Mouse (Mus musculus) embryonic facial prominence, embryonic 15.5 days (tissue): Measurements from ENCODE around the gene Gm49425. TPM values are rescaled to one million over a fixed set of nuclear protein-coding genes. Genes with fewer than 3 reads are reported as not detected.

Source experiments
- ATAC-seq: fragments of 200-750 bp; cut with Nextera tagmentation; 2 replicates; pipeline ENCODE4 v1.8.0; 2017; ENCODE audit warnings: low read depth, moderate TSS enrichment; ENCODE audit not compliant: insufficient number of reproducible peaks, low FRiP score, low TSS enrichment
- H3K27ac ChIP-seq: fragments of 300-500 bp; sonication (generic); replicated peaks from 2 replicates; pipeline ENCODE4 v1.5.1; 2015; ENCODE audit warnings: mild to moderate bottlenecking, inconsistent platforms
- H3K27me3 ChIP-seq: fragments of 300-500 bp; sonication (generic); 2 replicates; pipeline ENCODE4 v1.6.1; 2015; ENCODE audit warnings: inconsistent platforms
- H3K36me3 ChIP-seq: fragments of 300-500 bp; sonication (generic); 2 replicates; pipeline ENCODE4 v1.6.1; 2015; ENCODE audit warnings: mild to moderate bottlenecking, inconsistent platforms
- H3K4me1 ChIP-seq: fragments of 300-500 bp; sonication (generic); 2 replicates; pipeline ENCODE4 v1.6.1; 2015; ENCODE audit warnings: inconsistent platforms
- H3K4me2 ChIP-seq: fragments of 300-500 bp; sonication (generic); replicated peaks from 2 replicates; pipeline ENCODE4 v1.6.1; 2015; ENCODE audit warnings: mild to moderate bottlenecking, inconsistent platforms
- H3K4me3 ChIP-seq: fragments of 300-500 bp; sonication (generic); replicated peaks from 2 replicates; pipeline ENCODE4 v1.5.1; 2015; ENCODE audit warnings: mild to moderate bottlenecking, inconsistent platforms
- H3K9ac ChIP-seq: fragments of 300-500 bp; sonication (generic); 2 replicates; pipeline ENCODE4 v1.6.1; 2015; ENCODE audit warnings: inconsistent platforms
- H3K9me3 ChIP-seq: fragments of 300-500 bp; sonication (generic); replicated peaks from 2 replicates; pipeline ENCODE4 v1.6.1; 2016; ENCODE audit warnings: inconsistent platforms
- WGBS: fragments of 180-500 bp; shearing (Covaris S2); methylation state at CpG from one replicate; pipeline ENCODE4 v1.1.7; 2015; 5-methylcytosine and 5-hydroxymethylcytosine counted together
- polyA plus RNA-seq: library from polyadenylated mRNA; unstranded; fragments of >200 nt; fragmentation: Nextera tagmentation; extraction: Ambion mirVana; gene quantifications from 2 replicates; pipeline ENCODE4 v1.2.1, GENCODE M21; 2015

Gm49425 gene
- polyA plus RNA-seq, 1 experiment from 2014 or later: 8.5 TPM

DNA sequence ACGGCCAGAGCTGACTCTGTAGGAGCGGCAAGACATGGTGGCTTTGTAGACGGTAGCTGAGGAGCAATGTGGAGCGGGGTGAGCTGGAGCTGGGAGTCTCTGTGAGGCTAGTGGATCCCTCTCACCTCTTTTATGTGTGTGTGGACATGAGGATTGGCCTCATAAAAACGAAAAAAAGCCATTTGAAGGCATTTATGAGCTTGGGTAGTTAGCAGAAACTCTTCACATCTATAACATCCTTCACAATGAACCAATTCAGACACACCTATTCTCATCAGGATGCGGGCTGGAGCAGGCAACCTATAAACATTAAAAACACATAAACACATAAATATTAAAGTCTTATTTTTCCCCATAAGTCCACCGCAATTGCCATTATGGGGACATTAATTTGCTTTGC is 15.7 kb upstream of the Gm49425 start, which contains the start of gene Krt84:
Gene Krt84 (minus strand): TSS at position 101 of the 400 bp plus-strand sequence.
- no peak for ATAC-seq
- H3K9ac ChIP-seq: no peak within 1 kb of the TSS
- H3K36me3 ChIP-seq: no peaks in the 10 kb centered on the region
- H3K4me1 ChIP-seq: peaks cover 10% of the 10 kb centered on the region
- H3K4me3 ChIP-seq: no peak within 1 kb of the TSS
- 83% methylated on average over 7 of the region's 7 CpGs for WGBS
- H3K27ac ChIP-seq: no peak within 1 kb of the TSS
- H3K4me2 ChIP-seq: no peak within 1 kb of the TSS
- no peaks in the 10 kb centered on the region for H3K9me3 ChIP-seq
- no peaks in the 10 kb centered on the region for H3K27me3 ChIP-seq

GRCm38 (mm10) chr15:101522556-101523232 is 5.6 kb upstream of the Gm49425 start:
- no peak overlapping the region for H3K4me3 ChIP-seq
- no peak overlapping the region for H3K4me2 ChIP-seq
- no peaks in the 10 kb centered on the region for H3K4me1 ChIP-seq
- H3K36me3 ChIP-seq: no peaks in the 10 kb centered on the region
- 55% methylated on average over 4 of the region's 4 CpGs for WGBS
- H3K27ac ChIP-seq: no peak overlapping the region
- no peaks in the 10 kb centered on the region for H3K9me3 ChIP-seq
- ATAC-seq: no peak
- 0 out of 2 replicates have a peak, but pooled peaks cover 2% of the 10 kb centered on the region for H3K27me3 ChIP-seq
- H3K9ac ChIP-seq: no peak overlapping the region

- Histone ChIP-seq H3K4me1 (no peaks in the 10 kb centered on the region), H3K36me3 (no peaks in the 10 kb centered on the region), H3K27ac (no peak overlapping the region), H3K9ac (no peak overlapping the region), H3K4me3 (no peak overlapping the region), H3K9me3 (no peaks in the 10 kb centered on the region), H3K27me3 (0 out of 2 replicates have a peak, but pooled peaks cover 2% of the 10 kb centered on the region), H3K4me2 (no peak overlapping the region)
- ATAC-seq: no peak
- 12% methylated on average over 2 of the region's 2 CpGs for WGBS
Observed at GRCm38 (mm10) chr15:101519792-101520191, 2.7 kb upstream of the Gm49425 start.

DNA sequence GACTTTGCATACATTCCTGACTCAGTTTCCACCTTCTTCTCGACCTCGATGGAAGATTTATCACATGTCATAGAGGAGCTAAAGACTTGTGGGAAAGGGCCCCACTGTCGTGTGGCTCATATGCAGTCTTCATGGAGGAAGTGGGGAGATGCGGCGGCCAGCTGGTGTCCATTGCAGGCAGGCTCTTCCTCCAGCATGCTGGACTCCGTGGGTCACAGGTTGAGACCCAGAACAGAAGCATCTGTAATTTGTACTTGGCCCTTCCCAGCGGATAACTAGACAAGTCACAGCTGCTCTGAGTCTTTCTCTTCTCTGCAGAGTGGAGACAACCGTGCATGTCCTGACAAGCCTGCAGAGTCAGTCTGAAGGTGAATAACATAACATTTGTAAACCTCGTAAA is 8.8 kb downstream of the Gm49425 start:
- 65% methylated on average over 9 of the region's 9 CpGs for WGBS
- H3K9ac ChIP-seq: no peak overlapping the region
- H3K27me3 ChIP-seq: no peaks in the 10 kb centered on the region
- no peak overlapping the region for H3K4me2 ChIP-seq
- H3K9me3 ChIP-seq: no peaks in the 10 kb centered on the region
- no peak overlapping the region for H3K27ac ChIP-seq
- H3K36me3 ChIP-seq: no peaks in the 10 kb centered on the region
- H3K4me3 ChIP-seq: no peak overlapping the region
- no peaks in the 10 kb centered on the region for H3K4me1 ChIP-seq
- ATAC-seq: no peak

- Histone ChIP-seq H3K36me3 (no peaks in the 10 kb centered on the region), H3K4me3 (no peak overlapping the region), H3K4me2 (no peak overlapping the region), H3K9me3 (no peaks in the 10 kb centered on the region), H3K4me1 (no peaks in the 10 kb centered on the region), H3K9ac (no peak overlapping the region), H3K27ac (no peak overlapping the region), H3K27me3 (no peaks in the 10 kb centered on the region)
- 47% methylated on average over 14 of the region's 14 CpGs for WGBS
- no peak for ATAC-seq
Observed at GRCm38 (mm10) chr15:101506896-101507758, 9.9 kb downstream of the Gm49425 start.

DNA sequence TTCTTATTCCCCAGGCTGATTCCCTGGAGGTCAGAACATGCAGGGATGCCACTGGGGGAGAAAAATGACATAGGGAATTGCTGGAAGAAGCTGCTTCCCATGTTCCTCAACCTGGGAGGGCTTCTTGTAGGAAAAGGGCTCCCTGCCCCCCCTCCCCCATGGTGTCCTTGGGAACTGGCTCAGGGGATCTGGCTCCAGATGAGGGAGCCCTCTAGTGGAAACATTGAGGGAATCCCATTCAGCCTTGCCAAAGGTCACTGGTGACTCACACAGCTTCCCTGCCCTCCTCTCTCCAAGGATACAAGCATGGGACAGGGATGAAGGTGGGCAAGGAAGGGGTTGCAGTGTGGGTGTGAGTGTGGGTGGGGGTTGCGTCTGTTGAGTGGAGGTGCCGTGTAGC is 19.9 kb downstream of the Gm49425 start:
- H3K27me3 ChIP-seq: no peaks in the 10 kb centered on the region
- ATAC-seq: no peak
- no peak overlapping the region for H3K4me3 ChIP-seq
- H3K4me2 ChIP-seq: no peak overlapping the region
- no peak overlapping the region for H3K27ac ChIP-seq
- WGBS: 59% methylated on average over 2 of the region's 2 CpGs
- H3K9ac ChIP-seq: no peak overlapping the region
- H3K9me3 ChIP-seq: no peaks in the 10 kb centered on the region
- H3K36me3 ChIP-seq: no peaks in the 10 kb centered on the region
- H3K4me1 ChIP-seq: no peaks in the 10 kb centered on the region

DNA sequence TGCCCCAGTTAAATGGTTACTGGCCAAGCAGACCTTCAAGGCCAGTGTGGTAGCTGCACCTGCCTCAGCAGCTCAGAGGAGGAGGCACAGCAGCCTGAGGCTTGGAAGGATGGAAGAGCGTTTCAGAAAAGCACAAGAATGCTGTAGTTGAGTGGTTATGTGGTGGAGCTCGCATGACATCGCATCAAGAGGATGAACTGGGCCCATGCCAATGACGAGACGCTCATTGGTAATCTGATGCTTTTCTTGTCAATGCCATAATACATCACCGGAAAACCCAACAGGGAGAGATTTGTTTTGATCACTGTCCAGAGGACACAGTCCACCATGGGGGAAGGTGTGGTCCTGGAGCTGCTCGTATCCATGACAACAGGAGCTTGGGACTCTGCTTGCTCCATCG is 21.8 kb downstream of the Gm49425 start:
- ATAC-seq: no peak
- Histone ChIP-seq H3K4me2 (no peak overlapping the region), H3K9me3 (no peaks in the 10 kb centered on the region), H3K27ac (no peak overlapping the region), H3K36me3 (no peaks in the 10 kb centered on the region), H3K27me3 (no peaks in the 10 kb centered on the region), H3K4me3 (no peak overlapping the region), H3K9ac (no peak overlapping the region), H3K4me1 (no peaks in the 10 kb centered on the region)
- WGBS: 59% methylated on average over 8 of the region's 8 CpGs

DNA sequence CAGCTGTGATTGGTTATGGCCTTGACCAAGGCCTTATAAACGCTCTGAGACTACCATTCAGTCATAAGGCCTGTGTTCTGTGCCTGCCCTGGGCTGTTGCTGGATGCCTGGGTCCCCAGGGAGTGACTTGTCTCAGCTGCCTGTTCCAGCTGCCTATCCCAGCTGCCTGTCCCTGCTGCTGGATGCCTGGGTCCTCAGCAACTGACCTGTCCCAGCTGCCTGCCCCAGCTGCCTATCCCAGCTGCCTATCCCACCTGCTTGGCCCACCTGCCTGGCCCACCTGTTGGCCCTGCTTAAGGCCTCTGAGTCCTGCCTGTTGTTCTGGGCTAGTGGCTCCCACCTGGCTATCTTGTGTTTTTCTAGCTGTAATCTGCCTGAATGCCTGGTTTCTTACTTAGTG is 22.9 kb downstream of the Gm49425 start:
- Histone ChIP-seq H3K4me2 (no peak overlapping the region), H3K9me3 (no peaks in the 10 kb centered on the region), H3K36me3 (no peaks in the 10 kb centered on the region), H3K4me1 (no peaks in the 10 kb centered on the region), H3K27ac (no peak overlapping the region), H3K4me3 (no peak overlapping the region), H3K9ac (no peak overlapping the region), H3K27me3 (no peaks in the 10 kb centered on the region)
- 29% methylated on average over 1 of the region's 1 CpGs for WGBS
- ATAC-seq: no peak

DNA sequence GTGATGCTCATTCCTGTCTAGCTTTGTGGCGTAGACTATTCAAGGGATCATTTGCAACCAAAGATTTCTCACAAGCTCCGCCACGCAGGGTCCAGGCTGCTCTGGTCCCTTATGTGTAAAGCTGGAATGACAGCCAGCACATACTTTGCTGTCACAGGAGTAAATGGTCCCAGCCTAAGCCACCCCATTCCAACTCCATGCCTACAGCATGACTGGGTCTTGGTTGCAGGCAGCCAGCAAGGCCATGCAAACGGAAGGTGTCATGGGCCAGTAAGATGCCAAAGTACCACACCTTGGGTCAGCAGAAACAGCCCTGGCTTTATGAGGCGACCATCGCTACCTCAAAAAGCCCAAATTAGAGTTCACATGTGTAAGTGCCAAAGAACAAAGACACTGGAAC is 23.3 kb downstream of the Gm49425 start:
- no peaks in the 10 kb centered on the region for H3K4me1 ChIP-seq
- no peaks in the 10 kb centered on the region for H3K27me3 ChIP-seq
- ATAC-seq: no peak
- H3K9ac ChIP-seq: no peak overlapping the region
- H3K36me3 ChIP-seq: no peaks in the 10 kb centered on the region
- no peak overlapping the region for H3K27ac ChIP-seq
- H3K9me3 ChIP-seq: no peaks in the 10 kb centered on the region
- no peak overlapping the region for H3K4me2 ChIP-seq
- 91% methylated on average over 6 of the region's 6 CpGs for WGBS
- no peak overlapping the region for H3K4me3 ChIP-seq

DNA sequence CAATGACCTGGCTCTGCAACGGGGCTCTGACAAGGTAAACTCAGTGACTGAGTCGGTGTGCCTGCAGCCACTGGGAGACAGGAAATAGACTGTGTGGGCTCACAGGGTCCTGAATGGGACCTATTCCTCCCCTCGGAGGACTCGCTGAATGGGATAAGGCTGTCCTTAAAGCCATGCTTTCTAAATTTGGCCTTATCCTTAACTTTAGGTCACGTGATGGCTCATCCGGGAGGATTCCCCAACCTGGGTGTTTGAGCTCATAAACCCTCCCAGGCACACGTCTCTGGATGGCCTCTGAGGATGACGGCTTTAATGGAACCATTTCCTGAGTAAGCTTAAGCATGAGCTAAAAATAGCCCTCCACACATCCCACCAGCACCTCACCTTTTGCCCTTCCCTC is 24.3 kb downstream of the Gm49425 start:
- Histone ChIP-seq H3K27me3 (no peaks in the 10 kb centered on the region), H3K27ac (no peak overlapping the region), H3K36me3 (no peaks in the 10 kb centered on the region), H3K9me3 (no peaks in the 10 kb centered on the region), H3K4me3 (no peak overlapping the region), H3K4me1 (no peaks in the 10 kb centered on the region), H3K9ac (no peak overlapping the region), H3K4me2 (no peak overlapping the region)
- 48% methylated on average over 8 of the region's 8 CpGs for WGBS
- no peak for ATAC-seq

GRCm38 (mm10) chr15:101491431-101491830 is 25.6 kb downstream of the Gm49425 start, which contains the start of gene Krt83:
Gene Krt83 (minus strand): TSS chr15:101491512.
- 92% methylated on average over 6 of the region's 6 CpGs for WGBS
- H3K9ac ChIP-seq: no peak within 1 kb of the TSS
- no peak within 1 kb of the TSS for H3K4me3 ChIP-seq
- ATAC-seq: no peak
- no peak within 1 kb of the TSS for H3K4me2 ChIP-seq
- H3K27me3 ChIP-seq: no peaks in the 10 kb centered on the region
- no peaks in the 10 kb centered on the region for H3K36me3 ChIP-seq
- H3K4me1 ChIP-seq: no peaks in the 10 kb centered on the region
- H3K9me3 ChIP-seq: no peaks in the 10 kb centered on the region
- no peak within 1 kb of the TSS for H3K27ac ChIP-seq
